Mouse (Mus musculus) macrophage (primary cell): Measurements from ENCODE around the gene Sox5. TPM values are rescaled to one million over a fixed set of nuclear protein-coding genes. Genes with fewer than 3 reads are reported as not detected.

Experiments
- H3K27ac ChIP-seq: fragments of 350-480 bp; formaldehyde crosslinking; 2 replicates; pipeline ENCODE4 v1.9.0; 2021
- H3K36me3 ChIP-seq: fragments of 350-480 bp; formaldehyde crosslinking; 2 replicates; pipeline ENCODE4 v1.9.0; 2021; ENCODE audit errors: inconsistent target
- H3K4me3 ChIP-seq: fragments of 350-480 bp; formaldehyde crosslinking; 2 replicates; pipeline ENCODE4 v1.9.0; 2021; ENCODE audit errors: inconsistent target
- H3K79me2 ChIP-seq: fragments of 350-480 bp; formaldehyde crosslinking; 2 replicates; pipeline ENCODE4 v1.9.0; 2021; ENCODE audit errors: inconsistent target
- WGBS: methylation state at CpG from one replicate; pipeline ENCODE4 v1.1.7; 2026; ENCODE audit warnings: inconsistent platforms; ENCODE audit not compliant: missing documents; 5-methylcytosine and 5-hydroxymethylcytosine counted together
- polyA plus RNA-seq: library from polyadenylated mRNA; stranded (reverse); fragments of 250-400 nt; gene quantifications from 3 replicates; pipeline ENCODE4 v1.2.4, GENCODE M21; 2018; ENCODE audit warnings: inconsistent platforms

Gene Sox5
- polyA plus RNA-seq, 1 experiment from 2014 or later, result not detected

DNA sequence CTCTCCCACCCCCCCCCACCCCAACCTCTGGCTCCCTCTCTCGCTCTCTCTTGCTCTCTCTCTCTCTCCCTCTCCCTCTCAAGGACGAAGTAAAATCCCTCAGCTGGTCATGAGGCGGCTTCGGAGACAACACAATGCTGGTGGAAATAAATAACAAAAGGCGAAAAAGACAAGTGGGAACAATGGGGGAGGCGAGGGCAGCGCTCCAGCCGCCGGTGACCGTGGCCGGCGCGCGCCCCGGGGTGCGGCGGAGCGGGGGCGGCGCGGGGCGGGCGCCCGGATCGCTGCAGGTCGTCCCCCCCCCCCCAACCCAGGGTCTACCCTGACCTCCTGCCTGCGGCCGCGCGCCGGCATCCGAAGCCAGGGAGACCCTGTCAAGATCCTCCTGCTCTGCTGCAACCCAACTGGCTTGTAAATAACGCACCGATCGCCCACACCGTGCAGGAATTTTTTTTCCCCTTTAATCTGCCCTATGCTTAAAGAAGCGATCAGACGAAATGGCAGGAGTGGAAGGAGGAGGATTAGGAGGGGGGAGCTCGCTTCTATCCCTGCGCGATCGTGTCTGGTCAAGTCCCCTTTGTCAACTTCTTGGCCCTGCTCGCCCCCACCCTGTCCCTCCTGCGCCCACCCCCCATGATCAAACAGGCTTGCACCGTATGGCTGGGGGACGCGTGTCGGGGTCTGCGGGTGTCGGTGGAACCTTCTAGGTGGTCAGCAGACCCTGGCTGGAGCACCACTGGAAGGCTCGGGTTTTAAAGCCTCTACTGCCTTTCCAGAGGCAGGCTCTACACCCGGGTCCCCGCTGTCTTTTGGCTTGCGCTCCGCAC is 467 bp upstream of the Sox5 start:
- Histone ChIP-seq H3K27ac (no peak overlapping the region), H3K36me3 (no peaks in the 10 kb centered on the region), H3K4me3 (peak overlapping the region; percentile 9; the same call in 1 of the 2 replicates), H3K79me2 (no peaks in the 10 kb centered on the region)
- WGBS, result 2% methylated on average over 52 of the region's 55 CpGs

DNA sequence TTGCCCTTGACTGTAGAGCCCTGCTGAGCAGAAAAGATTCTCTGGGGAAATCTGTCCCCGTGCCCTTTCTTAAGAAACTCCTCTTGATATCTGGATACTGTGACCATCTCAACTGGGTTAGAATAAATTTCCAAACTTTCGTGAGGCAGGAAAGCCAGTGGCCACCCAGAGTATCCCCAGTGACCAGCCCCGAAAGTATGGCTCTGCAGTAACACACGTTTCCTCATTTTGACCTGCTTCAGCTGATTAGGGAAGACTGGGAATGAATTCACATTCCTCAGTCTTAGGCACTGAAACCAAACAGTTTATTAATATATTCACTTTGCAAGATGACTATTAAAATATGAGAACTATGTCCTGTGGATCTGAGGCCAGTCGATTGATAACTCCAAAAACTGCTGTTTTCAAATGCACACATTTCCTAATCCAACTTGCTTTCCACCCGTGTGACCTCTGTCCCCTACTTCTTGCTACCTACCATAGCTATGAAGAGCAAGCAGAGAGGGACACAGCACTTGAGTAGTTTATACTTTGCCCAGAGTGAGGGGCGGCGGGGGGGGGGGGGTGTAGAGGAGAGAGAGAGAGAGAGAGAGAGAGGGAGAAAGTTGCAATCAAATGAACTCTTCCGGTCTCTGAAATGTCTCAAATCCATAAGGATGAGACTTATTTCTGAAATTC is 1.0 kb downstream of the Sox5 start:
- no peaks in the 10 kb centered on the region for H3K79me2 ChIP-seq
- peak overlapping the region; percentile 29 for H3K4me3 ChIP-seq
- no peak overlapping the region for H3K27ac ChIP-seq
- H3K36me3 ChIP-seq, result no peaks in the 10 kb centered on the region
- WGBS, result 57% methylated on average over 9 of the region's 9 CpGs

DNA sequence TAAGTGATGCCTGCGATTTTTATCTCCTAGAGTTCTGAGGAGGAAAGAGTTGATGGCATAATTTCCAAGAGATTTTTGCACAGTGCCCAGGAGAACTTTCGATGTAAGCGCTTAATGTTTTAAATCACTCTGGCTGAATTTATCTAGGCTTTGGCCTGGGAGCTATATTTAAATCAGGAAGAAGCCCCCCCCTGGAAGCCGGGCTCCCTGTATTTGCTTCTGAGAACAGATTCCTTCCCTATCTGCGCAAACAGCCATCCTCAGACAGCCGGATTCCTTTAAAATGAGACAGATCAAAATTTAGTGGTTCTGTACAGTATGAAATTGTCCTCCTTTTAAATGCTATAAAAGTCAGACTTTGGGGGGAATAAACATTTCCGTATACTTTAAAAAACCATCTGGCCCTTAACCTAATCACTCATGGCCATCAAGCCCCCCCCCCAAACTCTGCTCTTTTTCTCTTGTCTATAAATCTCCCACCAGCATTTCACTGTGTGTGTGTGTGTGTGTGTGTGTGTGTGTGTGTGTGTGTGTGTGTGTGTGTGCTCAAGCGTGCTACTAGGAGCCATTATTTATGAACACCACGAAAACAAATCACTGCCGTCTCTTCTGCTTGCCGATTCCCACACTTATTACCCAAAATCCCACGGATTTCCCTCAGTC is 1.7 kb downstream of the Sox5 start:
- Histone ChIP-seq H3K36me3 (no peaks in the 10 kb centered on the region), H3K79me2 (no peaks in the 10 kb centered on the region), H3K4me3 (no peak overlapping the region), H3K27ac (no peak overlapping the region)
- WGBS, result 82% methylated on average over 11 of the region's 12 CpGs

DNA sequence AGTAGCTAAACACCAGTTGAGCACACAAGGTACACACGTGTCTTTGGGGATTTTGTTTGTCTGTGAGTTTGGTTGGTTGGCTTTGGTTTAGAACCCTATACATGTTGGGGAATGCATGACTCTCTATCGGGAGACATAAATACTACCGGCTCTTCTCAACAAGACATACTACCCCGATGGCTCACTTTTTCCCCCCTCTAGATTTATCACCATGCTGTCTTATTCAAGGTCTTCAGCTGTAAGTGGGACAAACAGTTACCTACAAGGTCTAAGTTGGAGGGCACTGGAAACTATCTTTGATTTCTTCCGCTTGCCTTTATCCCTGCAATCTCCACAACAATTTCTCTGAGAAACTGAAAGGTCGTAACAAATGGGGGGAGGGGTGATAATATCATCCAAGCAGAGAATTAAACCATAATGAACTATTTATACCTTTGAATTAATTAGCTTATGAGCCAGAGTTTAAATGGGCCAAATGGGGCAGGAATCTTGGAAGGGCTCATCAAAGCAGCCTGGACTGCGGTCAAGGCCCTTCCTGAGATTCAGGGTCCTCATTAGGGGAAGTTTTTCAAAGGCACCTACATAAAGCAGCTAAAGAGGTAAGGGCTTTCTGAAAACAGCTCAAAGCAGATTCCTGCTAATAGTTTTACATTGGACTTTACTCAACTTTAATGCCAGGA is 4.3 kb downstream of the Sox5 start:
- Histone ChIP-seq H3K4me3 (no peak overlapping the region), H3K36me3 (no peaks in the 10 kb centered on the region)
- WGBS, result 95% methylated on average over 7 of the region's 7 CpGs

DNA sequence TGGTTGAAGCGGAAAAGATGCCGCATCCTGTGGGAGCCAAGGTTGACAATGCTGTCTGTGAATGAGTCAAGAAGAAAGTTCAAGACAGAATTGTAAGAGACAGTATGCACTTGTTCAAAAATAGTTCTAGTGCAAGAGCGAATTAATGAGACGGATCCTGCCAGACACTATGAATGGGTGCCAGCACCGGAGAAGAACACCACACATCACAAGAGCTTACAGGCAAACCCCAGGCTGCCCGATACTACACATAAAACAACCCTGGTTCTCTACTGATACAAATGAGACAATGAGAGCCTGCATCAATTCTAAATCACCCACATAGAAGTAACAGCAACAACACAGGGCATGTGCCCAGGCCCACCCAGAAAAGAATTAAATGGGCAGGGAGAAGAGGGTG is 8.0 kb downstream of the Sox5 start:
- WGBS, result 96% methylated on average over 6 of the region's 6 CpGs
- Histone ChIP-seq H3K27ac (no peak overlapping the region), H3K4me3 (no peak overlapping the region), H3K79me2 (no peaks in the 10 kb centered on the region), H3K36me3 (no peaks in the 10 kb centered on the region)

More for the DNA sequence above, 4.3 kb downstream of the Sox5 start:
- Histone ChIP-seq H3K27ac (no peak overlapping the region), H3K79me2 (no peaks in the 10 kb centered on the region)

DNA sequence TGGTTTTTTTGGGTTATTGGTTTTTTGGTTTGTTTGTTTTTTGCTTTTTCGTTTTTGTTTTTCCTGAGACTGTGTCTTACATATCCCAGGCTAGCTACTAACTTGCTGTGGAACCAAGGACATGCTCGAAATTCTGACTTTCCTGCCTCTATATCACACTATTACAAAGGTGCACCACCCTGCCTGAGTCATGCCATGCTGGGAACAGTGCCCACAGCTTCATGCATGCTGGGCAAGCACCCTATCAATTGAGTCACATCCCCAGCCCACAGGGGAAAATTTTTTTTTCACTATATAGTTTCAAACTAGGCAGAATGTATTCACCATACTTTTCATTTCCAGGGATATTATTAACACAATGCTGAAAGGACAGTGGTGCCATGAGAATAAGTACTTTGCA is 8.8 kb downstream of the Sox5 start:
- Histone ChIP-seq H3K36me3 (no peaks in the 10 kb centered on the region), H3K4me3 (no peak overlapping the region), H3K79me2 (no peaks in the 10 kb centered on the region), H3K27ac (no peak overlapping the region)
- WGBS, result 67% methylated on average over 2 of the region's 2 CpGs

DNA sequence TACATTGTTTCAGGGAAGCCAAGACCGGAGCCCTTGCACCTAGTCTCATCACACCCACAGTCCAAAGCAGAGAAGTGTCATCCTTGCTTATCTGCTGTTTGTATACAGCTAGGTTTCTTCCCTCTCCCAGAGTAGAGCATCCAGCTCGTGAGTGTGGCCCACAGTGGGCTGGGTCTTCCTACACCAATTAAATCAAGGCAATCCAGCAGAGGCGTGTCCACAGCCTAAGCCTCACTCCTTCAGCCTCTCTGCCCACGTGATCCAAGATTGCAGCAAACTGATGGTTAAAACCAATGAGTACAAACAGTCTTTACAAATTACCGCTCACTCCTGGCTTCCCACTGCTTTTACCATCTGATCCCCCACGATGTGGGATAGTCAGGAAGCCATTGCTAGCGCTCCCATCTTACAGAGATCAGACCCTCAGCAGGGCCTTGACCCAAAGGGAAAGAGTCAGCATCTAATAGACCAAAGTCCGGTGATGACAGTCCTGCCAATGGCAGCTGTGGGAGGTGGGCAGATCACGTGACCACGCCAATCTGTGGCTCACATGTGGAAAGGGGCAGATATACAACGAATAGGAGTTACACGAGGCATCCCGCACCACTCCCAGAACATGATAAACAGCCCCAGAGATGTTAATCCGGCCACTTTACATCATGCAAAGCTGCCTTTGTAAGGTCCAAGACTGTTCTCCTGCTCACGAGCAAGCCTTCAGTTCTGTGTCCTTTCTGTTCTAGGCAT is 9.4 kb downstream of the Sox5 start:
- Histone ChIP-seq H3K4me3 (no peak overlapping the region), H3K27ac (no peak overlapping the region), H3K36me3 (no peaks in the 10 kb centered on the region), H3K79me2 (no peaks in the 10 kb centered on the region)
- WGBS, result 71% methylated on average over 15 of the region's 15 CpGs

DNA sequence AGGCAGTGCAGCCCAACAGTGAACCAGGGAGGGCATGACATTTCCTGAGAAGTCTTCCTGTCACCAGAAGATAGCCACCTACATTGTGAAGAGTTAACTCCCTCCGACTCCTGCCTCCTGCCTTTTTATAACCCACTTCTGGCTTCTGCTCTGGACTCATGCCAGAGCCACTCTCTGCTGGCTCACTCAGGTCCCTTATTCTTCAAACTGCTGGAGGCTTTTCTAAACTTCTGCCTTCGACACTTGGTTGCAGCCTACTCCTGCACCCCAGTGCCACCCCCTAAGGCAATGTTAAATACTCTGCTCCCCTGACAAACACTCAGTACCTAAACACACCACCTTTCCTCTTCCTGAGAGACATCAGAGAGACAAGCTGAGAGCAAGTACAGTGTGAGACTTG is 12.7 kb downstream of the Sox5 start:
- no peaks in the 10 kb centered on the region for H3K36me3 ChIP-seq
- 5% methylated on average over 2 of the region's 2 CpGs for WGBS
- no peak overlapping the region for H3K4me3 ChIP-seq

DNA sequence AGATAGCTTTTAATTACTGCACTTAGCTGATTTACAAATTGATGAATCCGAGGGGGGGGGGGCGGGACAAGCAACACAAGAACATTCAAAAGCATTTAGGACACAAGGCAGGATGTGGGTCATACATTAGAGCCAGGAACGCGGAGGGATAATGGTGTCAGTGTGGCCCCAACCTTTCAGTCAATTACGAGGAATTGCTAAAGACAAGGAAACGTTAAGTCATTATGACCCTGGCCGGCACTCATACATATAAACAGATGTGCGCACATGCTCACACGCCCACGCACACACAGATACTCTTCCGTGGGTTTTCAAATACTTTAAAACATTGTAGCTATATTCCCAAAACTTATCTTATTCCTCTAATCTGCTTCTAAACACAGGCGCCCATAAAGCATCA is 19.9 kb downstream of the Sox5 start:
- no peaks in the 10 kb centered on the region for H3K36me3 ChIP-seq
- H3K4me3 ChIP-seq, result no peak overlapping the region
- no peak overlapping the region for H3K27ac ChIP-seq
- no peaks in the 10 kb centered on the region for H3K79me2 ChIP-seq
- 92% methylated on average over 12 of the region's 12 CpGs for WGBS

More for the DNA sequence above, 12.7 kb downstream of the Sox5 start:
- no peaks in the 10 kb centered on the region for H3K79me2 ChIP-seq
- no peak overlapping the region for H3K27ac ChIP-seq

DNA sequence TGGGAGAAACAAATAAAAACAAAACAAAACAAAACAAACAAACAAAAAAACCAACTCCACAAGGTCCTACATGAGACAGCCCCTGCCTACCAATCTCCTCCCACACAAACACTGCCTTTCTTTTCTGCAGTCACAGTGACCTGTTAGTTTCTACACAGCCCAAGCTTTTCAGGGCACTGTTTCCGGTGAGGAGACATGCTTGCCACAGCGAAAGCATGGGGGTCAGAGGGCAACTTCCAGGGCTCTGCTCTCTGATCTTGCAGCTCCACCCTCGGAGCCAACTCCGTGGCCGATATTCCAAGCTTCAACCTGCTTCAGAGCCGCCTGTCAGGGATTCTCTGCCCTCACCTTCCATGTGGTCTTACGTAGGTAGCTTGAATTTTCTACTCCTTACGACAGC is 22.6 kb downstream of the Sox5 start:
- 80% methylated on average over 8 of the region's 8 CpGs for WGBS
- H3K27ac ChIP-seq, result no peak overlapping the region
- H3K36me3 ChIP-seq, result no peaks in the 10 kb centered on the region
- H3K79me2 ChIP-seq, result no peaks in the 10 kb centered on the region
- no peak overlapping the region for H3K4me3 ChIP-seq

DNA sequence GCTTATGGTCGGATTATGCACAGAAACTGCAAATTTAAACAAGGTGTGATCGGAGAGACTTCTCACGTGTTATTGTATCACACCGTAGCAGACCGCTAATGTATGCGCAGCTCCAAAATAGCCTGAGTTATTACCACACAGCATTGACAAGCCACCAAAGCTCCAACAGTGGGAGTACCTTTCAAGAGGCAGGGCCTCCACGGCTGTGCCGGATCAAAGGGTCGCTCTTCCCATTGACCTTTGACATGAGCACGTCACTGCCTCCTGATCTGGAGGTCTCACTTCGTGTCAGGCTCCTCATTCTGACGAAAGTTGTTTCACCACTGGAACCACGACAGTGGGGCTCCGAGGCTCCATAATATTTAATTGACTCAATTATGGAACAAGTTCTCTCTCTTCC is 24.4 kb downstream of the Sox5 start:
- Histone ChIP-seq H3K27ac (no peak overlapping the region), H3K36me3 (no peaks in the 10 kb centered on the region), H3K4me3 (no peak overlapping the region), H3K79me2 (no peaks in the 10 kb centered on the region)
- 89% methylated on average over 13 of the region's 14 CpGs for WGBS

DNA sequence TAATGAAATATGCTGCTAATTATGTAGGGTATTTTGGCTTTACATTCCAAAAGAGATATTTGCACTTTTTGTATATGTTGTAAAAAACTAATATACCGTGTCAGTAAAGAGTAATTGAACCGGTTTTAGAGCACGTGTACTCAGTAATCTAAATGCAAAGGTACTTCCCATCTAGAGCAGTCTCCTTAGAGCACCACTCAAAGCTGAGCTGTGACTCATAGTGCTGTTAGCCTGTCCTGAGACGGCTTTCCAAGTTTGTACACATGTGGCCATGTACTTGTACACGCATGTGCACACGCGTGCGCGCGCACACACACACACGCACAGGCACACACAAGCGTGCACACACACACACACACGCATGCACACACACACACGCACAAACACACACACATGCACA is 25.3 kb downstream of the Sox5 start:
- no peak overlapping the region for H3K4me3 ChIP-seq
- no peak overlapping the region for H3K27ac ChIP-seq
- H3K79me2 ChIP-seq, result no peaks in the 10 kb centered on the region
- no peaks in the 10 kb centered on the region for H3K36me3 ChIP-seq
- 88% methylated on average over 14 of the region's 14 CpGs for WGBS

DNA sequence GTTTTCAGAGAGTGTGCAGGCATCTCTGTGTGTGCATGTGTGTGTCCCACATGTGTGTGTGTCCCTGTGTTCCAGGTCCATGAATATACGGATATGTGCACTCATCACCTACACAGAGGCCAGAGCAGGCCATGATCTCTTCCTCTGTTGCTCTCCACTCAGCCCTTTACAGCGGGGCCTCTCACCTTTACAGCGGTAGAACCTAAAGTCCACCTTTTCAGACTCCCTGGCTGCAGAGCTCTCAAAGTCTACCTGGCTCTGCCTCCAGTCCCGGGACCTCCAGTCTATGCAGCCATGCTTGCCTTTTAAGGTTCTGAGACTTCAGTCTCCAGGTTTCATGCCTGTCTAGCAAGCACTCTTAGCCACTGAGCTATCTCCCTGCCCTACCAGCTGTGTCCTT is 26.5 kb downstream of the Sox5 start:
- Histone ChIP-seq H3K36me3 (no peaks in the 10 kb centered on the region), H3K79me2 (no peaks in the 10 kb centered on the region), H3K4me3 (no peak overlapping the region), H3K27ac (no peak overlapping the region)
- WGBS, result 90% methylated on average over 4 of the region's 4 CpGs

DNA sequence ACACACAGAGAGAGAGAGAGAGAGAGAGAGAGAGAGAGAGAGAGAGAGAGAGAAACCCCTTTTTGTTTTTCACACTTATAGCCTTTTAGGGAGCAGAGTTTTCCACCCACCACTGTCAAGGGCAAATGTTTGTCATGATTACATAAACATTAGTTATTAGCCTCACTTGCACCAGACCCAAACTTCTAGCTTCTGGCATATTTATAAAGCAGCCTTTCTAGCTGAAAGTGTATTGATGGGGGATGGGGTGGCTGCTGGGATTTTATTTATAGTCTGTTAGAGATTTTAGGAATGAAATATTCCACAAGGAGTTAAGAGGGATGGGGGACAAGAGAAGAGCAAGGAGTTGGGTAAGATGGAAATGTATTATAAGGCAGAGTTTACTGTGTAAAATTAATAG is 27.4 kb downstream of the Sox5 start:
- Histone ChIP-seq H3K4me3 (no peak overlapping the region), H3K79me2 (no peaks in the 10 kb centered on the region), H3K27ac (no peak overlapping the region), H3K36me3 (no peaks in the 10 kb centered on the region)
